Mouse (Mus musculus): ENCODE measurements around the gene Olfr1314. TPM values are rescaled to one million over a fixed set of nuclear protein-coding genes. Genes with fewer than 3 reads are reported as not detected.

Gene Olfr1314
- polyA plus RNA-seq (2012; ENCODE audit: insufficient read depth, insufficient read length, missing spikeins) = not detected in 2 replicates

DNA sequence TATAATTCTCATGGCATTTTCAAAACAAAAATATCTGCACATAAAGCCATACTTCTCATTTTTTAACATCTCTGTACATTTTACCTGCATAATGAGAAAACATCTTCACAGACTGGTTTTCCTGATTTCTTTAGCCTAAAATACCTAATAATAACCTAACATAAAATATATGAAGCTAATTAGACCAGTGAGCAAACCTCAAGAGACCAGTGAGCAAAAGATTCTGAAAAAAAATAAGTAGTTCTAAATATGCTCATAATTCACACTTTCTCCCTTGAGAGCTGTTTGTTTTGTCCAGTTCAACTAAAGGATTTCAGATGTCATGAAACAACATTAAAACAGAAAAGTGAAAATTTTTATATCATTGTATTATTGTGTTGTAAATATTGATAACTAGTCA lies at the start of gene Olfr1314:
TSS of gene Olfr1314 (minus strand) at position 101 of the 400 bp plus-strand sequence.
- TF ChIP-seq POLR2A (IDR thresholded peaks at IDR 0.05; ENCODE audit: borderline replicate concordance, low read depth, low read length) = no peak
- Histone ChIP-seq H3K4me3 (ENCODE audit: insufficient read depth, low read length) (no peak within 1 kb of the TSS), H3K27ac (ENCODE audit: insufficient read depth, low read depth, low read length) (no peak within 1 kb of the TSS), H3K4me1 (ENCODE audit: control insufficient read depth, insufficient read depth, low read length) (no peaks in the 10 kb centered on the region)

DNA sequence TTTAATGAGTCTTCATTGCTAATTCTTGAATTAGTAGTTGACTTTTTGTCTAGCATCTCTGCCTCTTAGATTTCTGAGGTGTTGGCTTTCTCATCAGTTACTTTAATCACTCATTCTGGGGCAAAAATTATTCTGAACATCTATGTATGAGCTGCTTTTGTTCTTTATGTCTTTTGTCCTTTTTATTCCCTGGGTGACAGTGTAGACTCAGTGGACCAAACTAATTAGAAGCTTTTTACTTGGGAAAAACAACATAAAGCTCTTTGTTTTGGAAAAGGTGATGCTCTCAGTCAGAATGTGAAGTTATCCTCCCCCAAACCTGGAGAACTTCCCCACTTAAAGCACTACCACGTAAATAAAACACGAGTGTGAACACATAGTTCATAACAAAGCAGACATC lies 43.4 kb upstream of the Olfr1314 start, which contains the start of gene Olfr1317:
TSS of gene Olfr1317 (plus strand) at position 301 of the 400 bp plus-strand sequence.
- TF ChIP-seq POLR2A (IDR thresholded peaks at IDR 0.05; ENCODE audit: borderline replicate concordance, low read depth, low read length) (no peak), CTCF (IDR thresholded peaks at IDR 0.05; ENCODE audit: low read depth, low read length) (no peak)
- Histone ChIP-seq H3K27ac (ENCODE audit: insufficient read depth, low read depth, low read length) (no peak within 1 kb of the TSS), H3K4me3 (ENCODE audit: insufficient read depth, low read length) (no peak within 1 kb of the TSS), H3K4me1 (ENCODE audit: control insufficient read depth, insufficient read depth, low read length) (no peaks in the 10 kb centered on the region)

DNA sequence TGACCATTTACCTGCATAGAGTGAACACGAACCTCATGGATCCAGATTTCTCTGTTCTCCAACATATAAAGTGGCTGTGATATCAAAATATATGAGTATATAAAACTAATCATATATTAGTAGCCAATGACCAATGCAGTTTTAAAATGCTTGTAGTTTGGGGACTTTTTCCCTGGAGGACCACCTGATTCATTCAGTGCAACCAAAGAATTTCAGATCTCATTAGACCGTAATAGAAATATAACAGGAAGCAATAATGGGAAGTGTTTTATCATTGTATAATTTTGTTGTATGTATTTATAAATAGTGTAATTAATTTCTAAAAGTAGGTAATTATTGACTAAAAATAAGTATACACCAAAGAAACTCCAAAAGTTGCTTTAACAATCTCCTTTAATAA lies 38.3 kb upstream of the Olfr1314 start, which contains the start of gene Olfr1316:
TSS of gene Olfr1316 (minus strand) at position 101 of the 400 bp plus-strand sequence.
- Histone ChIP-seq H3K4me1 (ENCODE audit: control insufficient read depth, insufficient read depth, low read length) (no peaks in the 10 kb centered on the region), H3K27ac (ENCODE audit: insufficient read depth, low read depth, low read length) (no peak within 1 kb of the TSS), H3K4me3 (ENCODE audit: insufficient read depth, low read length) (no peak within 1 kb of the TSS)
- no peak for TF ChIP-seq CTCF (IDR thresholded peaks at IDR 0.05; ENCODE audit: low read depth, low read length)
- TF ChIP-seq POLR2A (IDR thresholded peaks at IDR 0.05; ENCODE audit: borderline replicate concordance, low read depth, low read length) = no peak

DNA sequence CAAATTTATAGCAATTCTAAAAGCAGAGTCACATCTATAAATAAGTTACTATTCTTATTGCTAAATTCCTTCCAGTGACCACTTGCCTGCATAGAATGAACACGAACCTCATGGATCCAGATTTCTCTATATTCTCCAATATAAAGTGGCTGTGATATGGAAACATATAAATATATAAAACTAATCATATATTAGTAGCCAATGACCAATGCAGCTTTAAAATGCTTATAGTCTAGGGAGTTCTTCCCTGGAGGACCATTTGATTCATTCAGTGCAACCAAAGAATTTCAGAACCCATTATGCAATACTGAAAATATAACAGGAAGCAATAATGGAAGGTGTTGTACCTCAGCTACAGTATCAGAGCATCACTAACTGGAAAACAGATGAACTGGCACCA lies 18.8 kb upstream of the Olfr1314 start, which contains the start of gene Olfr1315-ps1:
TSS of gene Olfr1315-ps1 (minus strand) at position 101 of the 400 bp plus-strand sequence.
- TF ChIP-seq POLR2A (IDR thresholded peaks at IDR 0.05; ENCODE audit: borderline replicate concordance, low read depth, low read length) = no peak
- Histone ChIP-seq H3K27ac (ENCODE audit: insufficient read depth, low read depth, low read length) (no peak within 1 kb of the TSS), H3K4me1 (ENCODE audit: control insufficient read depth, insufficient read depth, low read length) (no peaks in the 10 kb centered on the region), H3K4me3 (ENCODE audit: insufficient read depth, low read length) (no peak within 1 kb of the TSS)

DNA sequence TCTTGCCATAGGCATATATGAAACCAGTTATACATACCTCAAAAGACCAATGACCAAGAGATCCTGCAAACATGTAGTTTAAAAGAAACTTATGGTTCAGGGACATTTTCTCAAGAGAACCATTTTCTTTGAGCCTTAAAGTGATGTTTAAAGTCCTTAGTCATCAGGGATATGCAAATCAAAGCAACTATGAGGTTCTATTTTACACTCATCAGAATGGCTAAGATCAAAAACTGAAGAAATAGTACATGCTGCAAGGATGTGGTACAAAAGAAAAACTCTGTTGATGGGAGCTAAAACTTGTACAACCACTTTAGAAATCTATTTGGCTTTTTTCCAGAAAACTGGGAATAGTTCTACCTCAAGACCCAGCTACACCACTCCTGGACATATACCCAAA lies 18.8 kb downstream of the Olfr1314 start, which contains the start of gene Olfr1313:
TSS of gene Olfr1313 (minus strand) at position 101 of the 400 bp plus-strand sequence.
- no peak for TF ChIP-seq CTCF (IDR thresholded peaks at IDR 0.05; ENCODE audit: low read depth, low read length)
- TF ChIP-seq POLR2A (IDR thresholded peaks at IDR 0.05; ENCODE audit: borderline replicate concordance, low read depth, low read length) = no peak
- Histone ChIP-seq H3K4me1 (ENCODE audit: control insufficient read depth, insufficient read depth, low read length) (no peaks in the 10 kb centered on the region), H3K27ac (ENCODE audit: insufficient read depth, low read depth, low read length) (no peak within 1 kb of the TSS), H3K4me3 (ENCODE audit: insufficient read depth, low read length) (no peak within 1 kb of the TSS)

DNA sequence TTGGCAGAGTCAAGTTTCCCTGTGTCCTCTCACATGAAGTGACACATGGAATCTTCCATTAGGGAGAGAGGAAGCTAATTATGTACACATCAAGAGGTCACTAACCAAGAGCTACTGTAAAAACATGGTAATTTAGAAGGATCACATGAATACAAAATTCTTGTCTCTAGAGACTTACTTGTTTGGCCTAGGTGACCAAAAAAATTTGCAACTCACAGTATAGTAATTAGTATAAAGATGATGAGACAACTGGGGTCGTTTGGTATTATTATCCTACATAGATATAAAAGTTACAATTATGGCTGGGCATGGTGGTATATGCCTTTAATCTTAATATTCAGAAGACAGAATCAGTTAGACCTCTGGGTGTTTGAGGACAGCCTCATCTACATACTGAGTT lies 46.4 kb downstream of the Olfr1314 start, which contains the start of gene Olfr1312:
TSS of gene Olfr1312 (minus strand) at position 101 of the 400 bp plus-strand sequence.
- TF ChIP-seq POLR2A (IDR thresholded peaks at IDR 0.05; ENCODE audit: borderline replicate concordance, low read depth, low read length) (no peak), CTCF (IDR thresholded peaks at IDR 0.05; ENCODE audit: low read depth, low read length) (no peak)
- Histone ChIP-seq H3K4me3 (ENCODE audit: insufficient read depth, low read length) (no peak within 1 kb of the TSS), H3K27ac (ENCODE audit: insufficient read depth, low read depth, low read length) (no peak within 1 kb of the TSS), H3K4me1 (ENCODE audit: control insufficient read depth, insufficient read depth, low read length) (no peaks in the 10 kb centered on the region)

Other genes starting within 250 kb of the Olfr1314 start
- not detected in 2 replicates for gene Olfr1305, start 219.6 kb downstream of the Olfr1314 start, polyA plus RNA-seq (2012; ENCODE audit: insufficient read depth, insufficient read length, missing spikeins)
- not detected in 2 replicates for gene Olfr1306, start 180.5 kb downstream of the Olfr1314 start, polyA plus RNA-seq (2012; ENCODE audit: insufficient read depth, insufficient read length, missing spikeins)
- 0.05 and 0.11 TPM in 2 replicates for gene Olfr1307, start 147.3 kb downstream of the Olfr1314 start, polyA plus RNA-seq (2012; ENCODE audit: insufficient read depth, insufficient read length, missing spikeins)
- gene Olfr1308, start 131.8 kb downstream of the Olfr1314 start, polyA plus RNA-seq (2012; ENCODE audit: insufficient read depth, insufficient read length, missing spikeins) = not detected in 2 replicates
- gene Olfr1309, start 106.5 kb downstream of the Olfr1314 start, polyA plus RNA-seq (2012; ENCODE audit: insufficient read depth, insufficient read length, missing spikeins) = not detected in 2 replicates
- not detected in 2 replicates for gene Olfr1310, start 84.1 kb downstream of the Olfr1314 start, polyA plus RNA-seq (2012; ENCODE audit: insufficient read depth, insufficient read length, missing spikeins)
- not detected in 2 replicates for gene Olfr1311, start 72.4 kb downstream of the Olfr1314 start, polyA plus RNA-seq (2012; ENCODE audit: insufficient read depth, insufficient read length, missing spikeins)
- gene Olfr1312, start 46.5 kb downstream of the Olfr1314 start, polyA plus RNA-seq (2012; ENCODE audit: insufficient read depth, insufficient read length, missing spikeins) = not detected in 2 replicates
- gene Olfr1313, start 18.9 kb downstream of the Olfr1314 start, polyA plus RNA-seq (2012; ENCODE audit: insufficient read depth, insufficient read length, missing spikeins) = not detected in 2 replicates
- gene Olfr1315-ps1, start 18.7 kb upstream of the Olfr1314 start, polyA plus RNA-seq (2012; ENCODE audit: insufficient read depth, insufficient read length, missing spikeins) = not detected in 2 replicates
- 0.33 TPM in 1 of 2 replicates, not detected in the other for gene Olfr1316, start 38.2 kb upstream of the Olfr1314 start, polyA plus RNA-seq (2012; ENCODE audit: insufficient read depth, insufficient read length, missing spikeins)
- gene Olfr1317, start 43.5 kb upstream of the Olfr1314 start, polyA plus RNA-seq (2012; ENCODE audit: insufficient read depth, insufficient read length, missing spikeins) = not detected in 2 replicates
- not detected in 2 replicates for gene Olfr1318, start 57.4 kb upstream of the Olfr1314 start, polyA plus RNA-seq (2012; ENCODE audit: insufficient read depth, insufficient read length, missing spikeins)
- gene Lpcat4, start 142.7 kb upstream of the Olfr1314 start, polyA plus RNA-seq (2012; ENCODE audit: insufficient read depth, insufficient read length, missing spikeins) = 5.0 and 5.5 TPM in 2 replicates
- not detected in 2 replicates for gene Nutm1, start 162.5 kb upstream of the Olfr1314 start, polyA plus RNA-seq (2012; ENCODE audit: insufficient read depth, insufficient read length, missing spikeins)
- gene Nop10, start 165.1 kb upstream of the Olfr1314 start, polyA plus RNA-seq (2012; ENCODE audit: insufficient read depth, insufficient read length, missing spikeins) = 52.6 and 58.5 TPM in 2 replicates
- 101 and 110 TPM in 2 replicates for gene Slc12a6, start 169.0 kb upstream of the Olfr1314 start, polyA plus RNA-seq (2012; ENCODE audit: insufficient read depth, insufficient read length, missing spikeins)
- gene Gm21985, start 169.5 kb upstream of the Olfr1314 start, polyA plus RNA-seq (2012; ENCODE audit: insufficient read depth, insufficient read length, missing spikeins) = not detected in 2 replicates

Measured in bone marrow macrophage, adult 2 months (primary cell).